Mouse (Mus musculus): ENCODE measurements around the gene Qrich2.
"Not testable (repeated sequence)": the region's sequence is repeated elsewhere in the genome, so short reads cannot be mapped to it uniquely, and the experiment has no call there.

The Qrich2 gene

DNA sequence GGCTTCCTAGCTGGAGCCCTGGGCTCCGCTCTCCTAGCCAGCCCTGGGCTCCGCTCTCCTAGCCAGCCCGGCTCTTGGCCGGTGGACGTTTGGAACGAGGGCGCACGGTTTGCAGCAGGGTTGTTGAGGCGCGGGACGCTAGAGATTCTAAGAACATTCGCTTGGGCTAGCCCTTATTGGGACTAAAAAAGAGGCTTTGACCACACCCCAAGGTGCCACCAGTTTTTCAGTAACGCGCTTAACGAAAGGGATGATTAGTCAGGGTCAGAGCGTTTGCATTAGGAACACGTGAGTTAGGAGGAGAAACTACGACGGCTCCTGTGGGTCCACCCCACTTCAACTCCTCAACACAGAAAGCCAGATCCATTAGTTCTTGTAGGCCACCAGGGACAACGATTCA lies at the start of gene Qrich2:
Gene Qrich2, minus strand, starts transcription at position 101 of the 400 bp plus-strand sequence.
- DNase-seq (ENCODE audit: low read depth, low spot score) = no peak

DNA sequence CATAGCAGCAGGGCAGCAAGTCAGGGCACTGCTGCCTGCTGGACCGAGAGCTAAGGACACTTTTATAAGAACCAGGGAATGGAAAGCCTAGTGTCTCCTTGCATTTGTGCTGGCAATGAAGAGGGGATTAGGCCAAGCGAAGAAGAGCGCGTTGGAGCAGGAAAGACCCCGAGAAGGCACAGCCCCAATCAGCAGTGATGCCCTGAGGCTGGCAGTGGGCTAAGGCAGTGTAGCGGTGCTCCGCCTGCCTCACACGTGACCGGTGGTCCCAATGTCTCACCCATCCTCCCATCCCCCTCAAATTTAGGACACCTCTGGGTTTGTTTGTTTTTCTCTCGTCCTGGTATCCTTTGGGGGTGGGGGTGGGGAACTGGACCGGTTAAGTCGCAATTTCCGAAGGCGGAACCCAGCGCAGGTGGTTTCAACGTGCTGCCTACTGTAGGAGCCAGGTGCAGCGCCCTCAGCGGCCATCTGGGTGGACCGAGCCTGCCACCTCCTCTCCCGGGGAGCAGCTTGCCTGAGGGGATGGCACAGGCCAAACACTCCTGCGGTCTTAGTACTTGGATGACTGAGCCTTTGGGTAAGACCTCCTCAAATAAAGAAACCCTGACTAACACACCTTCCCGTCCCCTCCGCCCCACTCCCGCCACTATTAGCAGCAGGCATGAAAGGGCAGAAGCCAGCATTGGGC lies 49.4 kb upstream of the Qrich2 start:
- no peak for DNase-seq (ENCODE audit: low read depth, low spot score)

DNA sequence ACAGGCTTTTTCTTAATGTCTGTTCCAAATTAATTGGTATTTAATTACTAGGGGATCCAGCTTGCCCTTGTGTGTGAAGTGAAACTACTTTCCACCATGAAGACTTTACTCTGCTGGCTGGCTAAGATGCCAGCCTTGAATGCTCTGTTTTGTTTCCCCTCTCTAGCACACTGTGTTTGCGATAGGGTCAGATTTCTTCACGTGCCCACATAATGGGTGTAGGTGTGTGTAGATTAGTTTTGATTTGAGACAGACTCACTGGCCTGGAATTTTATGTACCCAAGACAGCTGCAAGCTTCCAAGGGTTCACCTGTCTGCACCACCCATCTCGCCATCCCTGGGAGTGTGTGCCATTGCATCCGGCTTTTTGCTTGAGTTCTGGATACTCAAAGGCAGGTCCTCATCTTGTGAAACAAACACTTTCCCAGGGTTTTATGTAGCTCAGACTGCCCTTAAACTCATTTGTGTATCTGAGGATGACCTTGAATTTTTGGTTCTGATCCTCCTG lies 47.5 kb upstream of the Qrich2 start:
- no peak for DNase-seq (ENCODE audit: low read depth, low spot score)

- no peak for DNase-seq (ENCODE audit: low read depth, low spot score)
These were observed 46.9 kb upstream of the Qrich2 start for GRCm38 (mm10) chr11:116512987-116513386.

DNA sequence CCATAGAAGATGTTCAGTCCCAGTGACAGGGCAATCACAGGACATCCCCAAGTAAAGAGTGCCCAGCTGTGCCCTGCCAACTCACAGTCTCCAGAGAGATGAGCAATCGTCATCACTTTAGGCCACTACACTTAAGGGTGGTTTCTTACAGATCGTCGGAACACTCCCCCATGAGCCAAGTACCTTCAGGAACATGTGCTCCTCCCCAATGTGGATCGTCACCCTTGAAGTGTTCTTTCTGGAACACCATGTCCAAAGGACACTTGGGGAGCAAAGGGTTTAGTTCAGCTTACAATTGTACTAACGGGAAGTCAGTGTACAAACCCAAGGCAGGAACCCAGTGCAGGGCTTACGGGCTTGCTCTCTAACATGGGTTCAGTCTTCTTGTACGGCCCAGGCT lies 46.1 kb upstream of the Qrich2 start:
- DNase-seq (ENCODE audit: low read depth, low spot score) = no peak

- peak; percentile 67 for DNase-seq (ENCODE audit: low read depth, low spot score)
These were observed 45.3 kb upstream of the Qrich2 start for GRCm38 (mm10) chr11:116511301-116511868.

DNA sequence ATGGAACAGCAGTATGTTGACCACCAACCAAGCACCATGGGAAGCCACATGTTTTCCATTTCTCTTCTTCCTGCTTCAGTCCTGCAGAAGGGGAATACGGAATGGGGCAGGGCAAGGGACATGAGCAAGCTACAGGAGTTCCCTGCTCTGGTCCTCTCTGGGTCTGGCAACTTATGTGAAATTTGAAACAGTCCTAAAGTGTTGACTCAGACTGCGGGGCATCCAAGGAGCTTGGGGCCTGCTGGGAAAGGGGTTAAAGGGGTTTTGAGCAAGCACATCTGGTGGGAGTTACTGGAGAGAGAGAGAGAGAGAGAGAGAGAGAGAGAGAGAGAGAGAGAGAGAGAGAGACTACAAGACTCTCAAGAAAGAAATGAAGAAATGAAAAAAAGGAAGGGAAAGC lies 42.6 kb upstream of the Qrich2 start:
- no peak for DNase-seq (ENCODE audit: low read depth, low spot score)

GRCm38 (mm10) chr11:116506151-116506875 lies 40.3 kb upstream of the Qrich2 start:
- DNase-seq (ENCODE audit: low read depth, low spot score) = no peak

- no peak for DNase-seq (ENCODE audit: low read depth, low spot score)
These were observed 39.5 kb upstream of the Qrich2 start for GRCm38 (mm10) chr11:116505573-116505972.

- peak; percentile 27 for DNase-seq (ENCODE audit: low read depth, low spot score)
These were observed 38.5 kb upstream of the Qrich2 start for GRCm38 (mm10) chr11:116504516-116504915.

GRCm38 (mm10) chr11:116501005-116501746 lies 35.1 kb upstream of the Qrich2 start:
- peak; percentile 82 for DNase-seq (ENCODE audit: low read depth, low spot score)

DNA sequence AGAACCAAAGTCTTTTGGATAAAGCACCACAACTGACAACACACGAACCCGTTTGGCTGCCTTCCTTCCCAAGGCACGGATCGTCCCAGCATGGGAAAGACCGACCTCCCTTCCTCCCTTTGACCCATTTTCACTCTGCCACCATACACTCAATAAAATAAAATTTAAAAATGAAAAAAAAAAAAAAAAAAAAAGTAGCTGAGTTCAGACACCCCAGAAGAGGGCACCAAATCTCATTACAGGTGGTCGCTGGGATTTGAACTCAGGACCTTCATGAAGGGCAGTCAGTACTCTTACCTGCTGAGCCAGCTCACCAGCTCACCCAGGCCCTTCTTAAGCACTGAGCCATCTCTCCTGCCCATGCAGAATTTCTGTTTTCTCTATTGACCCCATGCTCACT lies 33.0 kb upstream of the Qrich2 start:
- no peak for DNase-seq (ENCODE audit: low read depth, low spot score)

DNA sequence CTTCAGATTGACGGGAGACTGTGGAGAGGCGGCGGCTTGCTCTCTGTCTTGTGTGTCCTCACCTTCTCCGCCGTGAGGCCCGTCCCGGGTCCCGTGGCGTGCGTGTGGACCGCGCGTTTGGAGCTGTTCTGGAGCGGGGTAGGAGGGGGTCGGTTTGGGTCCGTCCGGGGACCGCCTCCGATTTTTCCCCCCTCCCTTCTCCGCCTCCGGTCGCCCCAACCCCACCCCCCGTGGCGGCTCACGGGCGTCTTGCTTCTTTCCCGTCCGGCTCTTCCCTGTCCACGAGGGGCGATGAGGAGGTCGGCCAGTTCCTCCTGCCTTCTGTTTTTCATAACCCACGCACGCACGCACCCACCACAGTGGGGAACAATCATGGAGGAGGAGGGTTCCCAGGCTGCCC lies 32.6 kb upstream of the Qrich2 start:
- no peak for DNase-seq (ENCODE audit: low read depth, low spot score)

DNA sequence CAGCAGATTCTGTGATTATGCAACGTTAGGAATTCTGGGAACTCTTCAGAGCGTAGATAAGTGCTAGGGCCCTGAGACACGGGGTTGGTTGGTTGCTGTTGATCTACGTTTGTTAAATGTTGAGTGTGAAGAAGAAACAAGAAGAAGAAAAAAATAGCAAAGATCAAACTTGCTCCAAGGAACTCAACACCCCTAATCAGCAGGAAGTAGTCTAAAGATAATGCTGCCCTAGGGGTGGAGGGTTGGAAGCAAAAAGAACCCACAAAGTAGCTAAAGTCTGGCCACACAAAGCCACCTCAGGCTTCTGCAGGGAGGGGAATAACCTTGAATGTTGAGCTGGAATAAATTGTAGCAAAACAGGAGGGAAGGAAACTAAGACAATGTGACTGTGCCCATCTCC lies 31.3 kb upstream of the Qrich2 start:
- DNase-seq (ENCODE audit: low read depth, low spot score) = no peak

DNA sequence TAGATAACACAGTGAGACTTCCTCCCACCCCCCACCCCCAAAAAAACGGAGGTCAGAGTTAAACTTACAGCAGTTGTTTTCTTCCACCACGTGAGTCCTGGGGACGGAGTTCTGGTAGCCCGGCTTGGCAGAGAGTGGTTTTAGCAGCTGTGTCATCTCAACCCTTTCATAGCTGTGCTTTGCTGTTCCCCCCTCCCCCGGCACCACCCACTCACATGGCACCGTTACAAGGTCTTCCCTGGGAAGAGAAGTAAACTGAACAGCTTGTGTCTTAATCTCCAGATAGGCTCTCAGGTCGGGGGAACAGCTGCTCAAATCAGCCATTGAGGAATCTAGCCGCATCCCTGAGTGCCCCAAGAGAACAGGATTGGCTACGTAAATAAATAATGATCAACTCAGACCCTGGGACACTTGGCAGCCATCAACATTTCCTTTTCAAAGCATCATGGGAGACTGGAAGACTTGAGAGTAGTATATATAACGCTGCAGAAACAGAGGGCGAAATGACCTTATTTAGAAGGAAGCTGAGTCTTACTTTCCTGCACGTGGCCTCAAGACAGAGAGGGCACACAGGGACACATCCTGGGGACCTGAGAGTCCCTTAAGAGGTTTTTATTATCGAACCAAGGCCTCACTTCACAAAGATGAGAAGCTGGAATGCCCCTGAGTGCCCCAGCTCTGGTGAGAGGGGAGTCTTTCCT lies 28.6 kb upstream of the Qrich2 start:
- DNase-seq (ENCODE audit: low read depth, low spot score) = no peak

DNA sequence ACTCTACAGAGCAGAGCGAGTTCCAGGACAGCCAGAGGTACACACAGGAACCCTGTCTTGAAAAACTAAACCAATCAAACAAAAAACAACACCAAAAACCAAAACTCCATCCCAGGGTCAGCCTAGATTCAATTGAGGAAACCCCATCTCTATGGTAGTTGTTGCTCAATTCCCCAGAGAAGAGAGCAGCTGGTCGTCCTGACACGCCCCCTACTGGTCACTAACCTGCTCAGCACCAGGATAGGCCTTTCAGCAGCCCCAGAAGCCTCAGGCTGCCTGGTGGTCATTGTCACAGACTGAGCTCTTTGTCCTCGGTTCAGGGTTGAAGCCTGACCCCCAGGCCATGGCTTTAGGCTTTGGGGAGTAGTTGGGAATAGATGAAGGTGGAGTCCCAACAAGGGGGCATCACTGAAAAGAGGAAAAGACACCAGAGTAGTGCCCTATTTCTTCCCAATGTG lies 27.8 kb upstream of the Qrich2 start, which contains the start of gene Prpsap1:
Gene Prpsap1, minus strand, starts transcription at position 408 of the 458 bp plus-strand sequence.
- peak; percentile 81 for DNase-seq (ENCODE audit: low read depth, low spot score)

GRCm38 (mm10) chr11:116493191-116493590 lies 27.1 kb upstream of the Qrich2 start:
- DNase-seq (ENCODE audit: low read depth, low spot score) = no peak

DNA sequence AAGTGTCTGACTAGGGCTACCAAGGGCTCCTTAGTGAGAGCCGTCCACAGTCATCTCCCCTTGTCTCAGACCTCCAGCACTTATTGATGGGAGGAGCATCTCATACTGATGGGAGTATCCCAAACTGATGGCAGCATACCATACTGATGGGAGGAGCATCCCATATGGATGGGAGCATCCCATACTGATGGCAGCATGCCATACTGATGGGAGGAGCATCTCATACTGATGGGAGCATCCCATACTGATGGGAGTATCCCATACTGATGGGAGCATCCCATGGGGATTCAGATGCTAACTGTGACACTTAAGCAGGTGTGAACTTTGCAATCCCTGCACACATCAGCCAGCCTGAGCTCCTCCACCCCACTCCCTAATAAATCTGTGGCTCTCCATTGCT lies 26.5 kb upstream of the Qrich2 start:
- DNase-seq (ENCODE audit: low read depth, low spot score) = not testable (repeated sequence)

DNA sequence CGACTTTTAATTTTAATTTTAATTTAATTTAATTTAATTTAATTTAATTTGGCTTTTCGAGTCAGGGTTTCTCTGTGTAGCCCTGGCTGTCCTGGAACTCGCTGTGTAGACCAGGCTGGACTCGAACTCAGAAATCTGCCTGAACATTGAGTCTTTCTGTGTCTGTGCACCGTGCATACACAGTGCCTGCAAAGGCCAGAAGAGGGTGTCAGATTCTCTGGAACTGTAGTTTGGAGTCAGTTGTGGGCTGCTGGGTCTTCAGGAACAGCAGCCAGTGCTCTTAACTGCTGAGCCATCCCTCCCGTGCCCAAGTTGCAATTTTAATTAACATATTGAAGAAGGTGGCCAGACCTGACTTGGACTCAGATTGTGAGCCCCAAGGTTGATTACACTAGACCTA lies 25.3 kb upstream of the Qrich2 start:
- DNase-seq (ENCODE audit: low read depth, low spot score) = peak; percentile 49

- DNase-seq (ENCODE audit: low read depth, low spot score) = peak; percentile 93
These were observed 24.4 kb upstream of the Qrich2 start for GRCm38 (mm10) chr11:116490232-116491107.

All from R1 (cell line).